Mouse (Mus musculus): ENCODE data around the gene Lamtor2.

Gene Lamtor2

GRCm38 (mm10) chr3:88526157-88527131 lies 26.4 kb downstream of the Lamtor2 start:
- peak; percentile 55 to 83 for DNase-seq (ENCODE audit: low spot score in 2 of 2)

DNA sequence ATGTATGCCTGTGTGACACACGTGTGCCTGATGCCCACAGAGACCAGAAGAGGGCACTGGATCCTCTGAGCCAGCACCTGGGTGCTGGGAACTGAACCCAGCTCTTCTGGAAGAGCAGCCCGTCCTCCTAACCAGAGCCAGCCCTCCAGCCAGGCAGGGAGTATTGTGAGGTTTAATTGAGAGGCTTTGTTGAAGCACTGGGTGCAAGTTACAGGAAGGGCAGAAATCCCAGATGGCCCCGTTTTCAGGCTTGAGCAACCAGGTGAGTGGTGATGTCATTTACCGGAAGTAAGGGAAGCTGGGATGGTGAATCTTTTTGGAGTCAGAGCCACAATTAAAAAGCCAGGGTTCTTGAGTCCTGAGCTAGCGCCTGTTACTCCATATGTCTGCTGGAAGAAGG lies 27.9 kb downstream of the Lamtor2 start:
- no peak for DNase-seq (ENCODE audit: low spot score in 2 of 2)

DNA sequence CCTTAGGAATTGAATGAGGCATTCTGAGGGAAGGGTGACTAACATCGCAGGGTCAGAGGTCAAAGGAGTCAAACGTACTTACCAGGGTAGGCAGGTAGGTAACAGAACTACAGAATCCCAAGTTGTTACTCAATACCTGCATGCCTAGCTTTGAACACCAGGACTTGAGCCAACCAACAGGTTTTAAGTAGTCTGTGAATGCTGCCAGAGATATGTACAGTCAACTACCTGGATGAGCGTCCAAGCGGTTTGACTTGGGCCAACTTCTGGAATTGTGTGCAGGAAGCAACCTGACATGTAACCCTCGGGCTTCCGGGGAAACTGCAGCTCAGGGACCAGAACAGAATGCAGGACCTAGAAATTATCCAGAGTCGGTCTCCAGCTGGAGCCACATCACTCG lies 29.8 kb downstream of the Lamtor2 start:
- no peak for DNase-seq (ENCODE audit: low spot score in 2 of 2)

- peak in 1 of 2 experiments; percentile 58 for DNase-seq (ENCODE audit: low spot score in 2 of 2)
These were observed 31.0 kb downstream of the Lamtor2 start for GRCm38 (mm10) chr3:88521803-88522331.

- DNase-seq (ENCODE audit: low spot score in 2 of 2) = no peak
These were observed 31.7 kb downstream of the Lamtor2 start for GRCm38 (mm10) chr3:88521156-88521555.

DNA sequence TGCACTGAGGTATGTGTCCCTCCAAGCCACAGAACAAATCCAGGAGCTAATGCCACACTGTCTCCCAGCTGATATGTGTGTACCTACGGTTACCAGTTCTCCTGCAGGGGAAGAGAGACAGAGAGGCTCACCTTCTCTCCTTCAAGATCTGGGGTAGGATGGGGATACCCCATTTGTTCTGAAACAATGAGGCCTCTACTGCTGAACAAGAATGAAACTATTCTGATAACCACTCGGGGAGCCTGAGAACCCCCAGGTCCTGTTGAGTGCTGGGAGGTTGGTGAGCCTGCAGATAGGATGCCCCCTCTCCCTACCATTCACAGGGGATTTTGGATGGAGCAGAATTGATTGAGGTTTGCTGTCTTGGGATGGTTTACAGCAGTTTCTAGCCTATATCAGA lies 32.8 kb downstream of the Lamtor2 start:
- DNase-seq (ENCODE audit: low spot score in 2 of 2) = no peak

DNA sequence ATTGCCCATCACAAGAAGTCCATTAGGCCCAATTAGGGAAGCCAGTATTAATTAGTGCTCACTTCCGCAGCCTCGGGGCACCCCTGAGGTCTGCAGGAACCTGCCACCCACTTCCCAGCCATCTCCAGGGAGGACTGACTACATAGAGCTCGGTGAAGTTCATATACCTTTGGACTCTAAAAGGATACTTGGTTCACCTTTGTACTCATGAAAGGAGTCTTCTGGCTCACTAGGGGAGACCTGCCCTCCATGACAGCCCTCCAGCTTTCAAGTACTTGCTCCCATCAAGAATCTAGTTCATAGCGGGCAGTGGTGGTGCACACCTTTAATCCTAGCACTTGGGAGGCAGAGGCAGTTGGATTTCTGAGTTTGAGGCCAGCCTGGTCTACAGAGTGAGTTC lies 34.5 kb downstream of the Lamtor2 start:
- no peak for DNase-seq (ENCODE audit: low spot score in 2 of 2)

DNA sequence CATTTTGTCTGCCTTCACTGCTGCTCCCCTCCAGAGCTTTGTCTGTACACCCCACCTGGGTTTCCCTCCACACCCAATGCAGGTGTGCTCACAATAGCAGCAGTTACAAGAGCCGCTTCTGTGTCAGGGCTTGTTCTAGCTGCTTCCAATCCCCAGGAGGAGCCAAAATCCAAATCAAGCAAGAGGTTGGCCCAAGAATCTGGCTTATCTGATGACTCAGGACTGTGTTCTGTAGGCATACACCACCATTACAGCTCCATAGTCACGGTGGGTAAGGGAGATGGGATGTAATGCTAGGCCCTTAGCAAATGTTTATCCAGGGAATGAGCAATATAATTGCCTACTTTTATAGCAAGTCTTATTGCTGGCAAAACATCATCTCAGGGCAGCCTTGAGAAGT lies 36.5 kb downstream of the Lamtor2 start:
- no peak for DNase-seq (ENCODE audit: low spot score in 2 of 2)

DNA sequence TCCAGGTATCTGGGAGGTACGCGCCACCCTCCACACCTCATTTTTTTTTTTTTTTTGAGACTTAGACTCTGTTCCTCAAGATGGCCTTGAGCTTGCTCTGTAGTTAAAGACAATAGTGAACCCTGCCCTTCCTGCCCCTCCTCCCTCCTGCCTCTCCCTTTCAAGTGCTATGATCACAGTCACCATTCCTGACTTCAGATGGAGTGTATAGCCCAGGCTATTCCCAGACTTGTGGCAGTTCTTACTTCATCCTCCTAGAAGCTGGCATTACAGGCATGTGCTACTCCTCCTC lies 37.8 kb downstream of the Lamtor2 start:
- DNase-seq (ENCODE audit: low spot score in 2 of 2) = no peak

DNA sequence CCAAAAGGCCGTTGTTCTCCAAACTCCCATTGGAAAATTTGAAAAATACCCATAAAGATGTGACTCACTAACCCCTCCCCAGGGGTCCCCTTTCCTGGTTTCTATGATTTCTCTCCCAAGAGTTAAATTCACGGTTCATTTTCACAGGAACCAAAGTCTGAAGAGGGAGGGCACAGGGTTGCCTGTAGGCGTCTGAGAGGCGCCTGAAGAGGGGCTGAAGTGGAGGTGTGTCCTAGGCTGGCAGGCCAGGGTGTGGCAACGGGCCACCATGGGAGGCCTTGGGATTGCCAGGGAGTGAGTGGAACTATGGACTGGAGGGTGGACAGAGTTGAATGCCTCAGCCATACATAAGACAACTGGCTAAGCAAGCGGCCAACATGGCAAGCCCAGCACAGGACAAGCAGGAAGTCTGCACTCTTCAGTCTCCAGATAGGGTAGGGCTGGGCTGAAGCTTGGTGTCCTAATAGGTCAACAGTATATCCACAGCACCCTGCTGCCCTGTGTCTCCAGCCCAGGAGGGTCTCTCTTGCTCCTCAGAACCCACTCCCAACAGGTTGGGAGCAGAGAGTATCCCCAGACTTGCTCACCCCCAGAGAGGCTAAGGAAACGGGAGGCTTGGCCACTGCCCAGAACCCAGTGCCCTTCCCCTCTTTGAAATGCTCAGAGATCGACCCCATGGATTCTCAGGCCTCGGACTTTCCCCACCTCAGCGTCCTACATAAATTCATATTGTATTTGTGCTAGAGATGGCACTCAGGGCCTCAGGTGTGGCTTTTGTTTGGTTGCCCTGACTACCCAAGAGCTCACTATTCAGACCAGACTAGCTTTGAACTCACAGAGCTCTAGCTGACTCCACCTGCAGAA lies 38.4 kb downstream of the Lamtor2 start:
- DNase-seq (ENCODE audit: low spot score in 2 of 2) = no peak

DNA sequence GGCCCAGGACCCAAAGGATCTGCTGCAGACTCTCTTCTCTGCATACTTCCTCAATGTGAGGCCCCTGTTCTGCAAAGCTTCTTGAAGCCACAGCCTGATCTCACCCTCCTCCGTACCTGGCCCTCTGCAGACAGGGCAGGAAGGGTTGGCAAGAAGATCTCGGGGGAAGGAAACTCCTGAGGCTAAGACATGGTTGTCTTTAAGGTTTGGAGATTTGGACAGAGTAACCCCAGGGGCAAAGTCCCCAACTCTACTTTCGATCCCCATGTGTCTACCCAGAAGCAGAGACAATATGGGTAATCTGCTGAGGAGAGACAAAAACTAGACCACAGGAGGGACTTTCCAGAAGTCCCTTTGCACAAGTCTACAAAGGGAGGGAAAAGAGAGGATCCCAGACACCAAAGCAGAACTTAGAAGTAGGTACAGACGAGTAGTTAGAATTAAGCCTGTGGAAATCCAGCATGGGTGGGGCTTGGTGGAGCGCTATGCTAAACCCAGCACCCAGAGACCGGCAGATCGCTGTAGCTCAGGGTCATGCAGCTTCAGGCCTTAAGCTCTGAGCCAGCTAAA lies 39.2 kb downstream of the Lamtor2 start:
- DNase-seq (ENCODE audit: low spot score in 2 of 2) = no peak

GRCm38 (mm10) chr3:88512896-88513545 lies 39.9 kb downstream of the Lamtor2 start:
- no peak for DNase-seq (ENCODE audit: low spot score in 2 of 2)

- DNase-seq (ENCODE audit: low spot score in 2 of 2) = no peak
These were observed 40.6 kb downstream of the Lamtor2 start for GRCm38 (mm10) chr3:88512141-88512895.

DNA sequence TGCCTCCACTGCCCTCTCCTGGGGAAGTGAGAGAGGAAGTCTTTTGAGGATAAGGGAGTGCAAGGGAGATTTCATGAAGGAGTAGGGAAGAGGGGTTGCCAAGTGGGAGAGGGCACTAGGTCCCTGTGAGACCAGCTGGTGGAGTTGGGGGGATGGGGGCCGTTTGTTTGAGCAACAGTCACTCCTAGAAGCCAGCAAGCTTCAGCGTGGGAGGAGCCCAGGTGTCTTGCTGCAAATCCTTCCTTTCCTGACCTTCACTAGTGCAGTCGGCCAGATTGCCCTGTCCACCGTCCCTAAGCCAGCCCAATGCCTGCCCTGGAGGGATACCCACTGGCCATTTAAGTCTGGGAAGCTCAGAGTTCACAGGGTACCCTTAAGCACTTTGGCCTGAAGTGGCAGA lies 41.3 kb downstream of the Lamtor2 start:
- DNase-seq (ENCODE audit: low spot score in 2 of 2) = no peak

DNA sequence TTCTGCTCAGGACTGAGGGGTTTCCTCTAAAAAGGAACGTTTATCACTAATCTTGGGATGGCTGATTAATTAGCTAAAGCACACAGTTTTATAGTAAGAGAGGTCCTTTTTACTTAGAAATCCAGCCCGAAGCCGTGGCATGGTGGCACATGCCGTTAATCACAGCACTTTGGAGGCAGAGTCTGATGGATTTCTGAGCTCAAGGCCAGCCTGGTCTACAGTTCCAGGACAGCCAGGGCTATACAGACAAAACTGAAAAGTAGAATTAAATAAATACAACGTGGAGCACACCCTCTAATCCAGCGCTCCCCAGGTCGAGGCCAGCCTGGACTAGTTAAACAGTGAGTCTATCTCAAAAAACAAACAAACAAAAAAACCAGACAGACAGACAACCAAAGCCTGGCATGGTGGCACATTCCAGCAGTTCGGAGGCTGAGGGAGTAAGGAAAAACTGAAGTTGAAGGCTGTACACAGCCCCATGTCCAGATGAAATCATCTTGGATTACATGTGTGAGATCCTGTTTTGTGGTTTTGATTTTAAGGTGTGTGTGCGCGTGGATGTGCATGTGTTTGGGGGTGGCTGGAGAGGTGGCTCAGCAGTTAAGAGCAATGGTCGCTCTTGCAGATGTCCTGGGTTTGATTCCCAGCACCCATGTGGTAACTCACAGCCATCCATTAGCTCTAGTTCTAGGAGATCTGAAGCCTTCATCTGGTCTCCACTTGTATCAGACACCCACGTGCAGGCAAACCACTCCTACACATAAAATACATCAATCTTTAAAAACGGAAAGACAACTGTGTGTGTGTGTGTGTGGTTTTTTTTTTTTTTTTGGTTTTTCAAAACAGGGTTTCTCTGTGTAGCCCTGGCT lies 42.2 kb downstream of the Lamtor2 start:
- no peak for DNase-seq (ENCODE audit: low spot score in 2 of 2)

DNA sequence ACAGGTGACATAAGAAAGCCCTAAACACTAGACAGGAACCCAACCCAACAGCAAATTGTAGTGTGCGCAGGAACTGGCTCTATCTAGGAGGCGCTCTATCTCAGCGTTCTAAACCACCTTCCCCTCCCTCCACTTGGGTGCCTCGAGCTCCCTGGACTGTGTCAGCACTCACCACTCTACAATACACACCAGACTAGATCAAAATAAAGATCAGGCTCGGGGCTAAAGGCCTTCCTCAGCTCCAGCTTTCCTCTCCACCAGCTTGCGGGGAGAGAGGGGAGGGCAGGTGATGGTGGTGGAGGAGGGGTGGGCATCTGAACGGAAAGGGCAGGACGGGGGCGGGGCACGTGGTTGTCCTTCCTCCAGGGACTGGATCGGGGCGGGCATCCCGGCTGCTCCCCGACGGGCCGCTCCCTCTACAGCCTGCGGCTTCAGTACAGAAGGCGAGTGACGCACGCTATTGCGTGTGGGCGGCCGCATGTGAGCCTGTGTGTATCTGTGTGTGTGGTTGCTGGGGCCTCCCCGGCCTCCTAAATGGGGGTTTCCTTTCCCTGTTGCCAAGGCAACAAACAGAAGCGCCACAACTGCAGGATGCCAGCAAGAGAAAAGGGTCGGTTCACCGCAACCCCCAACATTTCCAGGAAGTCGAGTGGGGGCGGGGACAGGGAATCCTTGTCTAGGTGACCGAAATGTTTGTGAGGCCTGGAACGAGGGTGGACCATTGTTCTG lies 43.0 kb downstream of the Lamtor2 start, which contains the start of gene Lmna:
Gene Lmna (minus strand): TSS at position 265 of the 729 bp plus-strand sequence.
- DNase-seq (ENCODE audit: low spot score in 2 of 2) = peak; percentile 89 to 94

DNA sequence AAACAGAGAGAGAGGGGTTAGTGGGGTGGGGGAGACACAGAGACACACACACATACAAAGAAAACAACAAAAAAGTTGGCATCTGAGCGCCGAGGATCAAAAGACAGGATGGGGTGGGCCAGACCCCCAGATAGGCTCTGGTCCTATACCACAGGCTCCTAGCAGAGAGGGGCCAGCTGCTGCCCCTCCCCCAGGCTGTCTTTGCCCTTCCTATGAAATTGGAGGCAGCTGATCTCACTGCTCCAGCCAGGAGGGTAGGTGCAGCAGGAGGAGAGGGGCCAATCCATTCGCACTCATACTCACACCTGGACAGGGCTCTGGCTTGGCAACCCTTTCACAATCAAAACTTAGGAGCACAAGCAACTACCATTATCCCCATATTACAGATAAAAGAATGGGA lies 43.6 kb downstream of the Lamtor2 start:
- no peak for DNase-seq (ENCODE audit: low spot score in 2 of 2)

GRCm38 (mm10) chr3:88505765-88506164 lies 47.1 kb downstream of the Lamtor2 start:
- DNase-seq (ENCODE audit: low spot score in 2 of 2) = no peak

- DNase-seq (ENCODE audit: low spot score in 2 of 2) = no peak
These were observed 47.8 kb downstream of the Lamtor2 start for GRCm38 (mm10) chr3:88505081-88505480.
